Mouse (Mus musculus): ENCODE data around the gene Pemt.
"Not testable (repeated sequence)": the region's sequence is repeated elsewhere in the genome, so short reads cannot be mapped to it uniquely, and the experiment has no call there.

DNA sequence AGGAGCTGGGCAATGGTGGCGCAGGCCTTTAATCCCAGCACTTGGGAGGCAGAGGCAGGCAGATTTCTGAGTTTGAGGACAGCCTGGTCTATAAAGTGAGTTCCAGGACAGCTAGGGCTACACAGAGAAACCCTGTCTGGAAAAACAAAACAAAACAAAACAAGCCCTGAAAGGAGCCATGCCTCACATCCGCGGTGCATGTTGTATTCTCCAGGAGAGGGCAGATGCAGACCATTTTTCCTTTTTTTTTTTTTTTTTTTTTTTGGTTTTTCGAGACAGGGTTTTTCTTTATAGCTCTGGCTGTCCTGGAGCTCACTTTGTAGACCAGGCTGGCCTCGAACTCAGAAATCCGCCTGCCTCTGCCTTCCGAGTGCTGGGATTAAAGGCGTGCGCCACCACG, 101.4 kb downstream of the Pemt start:
- TF ChIP-seq CTCF (IDR thresholded peaks at IDR 0.05; ENCODE audit: control insufficient read depth, insufficient read depth, insufficient replicate concordance, low read depth, low read length); POLR2A (IDR thresholded peaks at IDR 0.05; ENCODE audit: control insufficient read depth, low read depth, low read length): not testable (repeated sequence)

All from testis, adult 2 months (tissue).